Mouse (Mus musculus) 3T3-L1 (cell line): ENCODE data around the gene Krt35.

Source experiments
- DNase-seq: peaks from one replicate; pipeline ENCODE4 v3.0.0-alpha.2; 2015; ENCODE audit warnings: low read depth, low spot score

Gene Krt35

GRCm38 (mm10) chr11:100096141-100096540 is at the start of gene Krt35:
Gene Krt35 (minus strand): TSS chr11:100096241.
- no peak for DNase-seq

- no peak for DNase-seq
Measured at GRCm38 (mm10) chr11:100145104-100145503, 49.1 kb upstream of the Krt35 start.

GRCm38 (mm10) chr11:100140966-100141365 is 44.9 kb upstream of the Krt35 start:
- DNase-seq, result no peak

GRCm38 (mm10) chr11:100139391-100139790 is 43.4 kb upstream of the Krt35 start:
- DNase-seq, result no peak

GRCm38 (mm10) chr11:100138809-100139208 is 42.8 kb upstream of the Krt35 start:
- no peak for DNase-seq

- no peak for DNase-seq
Measured at GRCm38 (mm10) chr11:100137693-100138092, 41.7 kb upstream of the Krt35 start.

- no peak for DNase-seq
Measured at GRCm38 (mm10) chr11:100136559-100136958, 40.5 kb upstream of the Krt35 start.

- no peak for DNase-seq
Measured at GRCm38 (mm10) chr11:100135731-100136130, 39.7 kb upstream of the Krt35 start, which contains the start of gene Krt15. Gene Krt15 (minus strand): TSS chr11:100135928.

GRCm38 (mm10) chr11:100124901-100125300 is 28.9 kb upstream of the Krt35 start:
- DNase-seq, result peak; percentile 57

GRCm38 (mm10) chr11:100121466-100121865 is 25.4 kb upstream of the Krt35 start, which contains the start of gene Krt13:
Gene Krt13 (minus strand): TSS chr11:100121566.
- DNase-seq, result no peak

GRCm38 (mm10) chr11:100120331-100120730 is 24.3 kb upstream of the Krt35 start:
- DNase-seq, result peak; percentile 77

GRCm38 (mm10) chr11:100113742-100114029 is 17.6 kb upstream of the Krt35 start:
- peak; percentile 46 for DNase-seq

- DNase-seq, result no peak
Measured at GRCm38 (mm10) chr11:100112935-100113741, 17.1 kb upstream of the Krt35 start.

GRCm38 (mm10) chr11:100105576-100106122 is 9.6 kb upstream of the Krt35 start, which contains the start of gene Krt36:
Gene Krt36 (minus strand): TSS chr11:100105626.
- no peak for DNase-seq

- no peak for DNase-seq
Measured at GRCm38 (mm10) chr11:100102693-100103429, 6.8 kb upstream of the Krt35 start.

- DNase-seq, result no peak
Measured at GRCm38 (mm10) chr11:100100391-100100790, 4.3 kb upstream of the Krt35 start.

- DNase-seq, result no peak
Measured at GRCm38 (mm10) chr11:100097819-100098218, 1.8 kb upstream of the Krt35 start.

GRCm38 (mm10) chr11:100088378-100089025 is 7.5 kb downstream of the Krt35 start:
- no peak for DNase-seq

GRCm38 (mm10) chr11:100087861-100088260 is 8.2 kb downstream of the Krt35 start, which contains the start of gene Krt32:
Gene Krt32 (minus strand): TSS chr11:100088226.
- no peak for DNase-seq

- DNase-seq, result no peak
Measured at GRCm38 (mm10) chr11:100073873-100074272, 22.2 kb downstream of the Krt35 start.

GRCm38 (mm10) chr11:100067293-100068036 is 28.6 kb downstream of the Krt35 start:
- peak; percentile 34 for DNase-seq
